Mouse (Mus musculus) E14TG2a.4 (cell line): ENCODE data around the gene Hsd17b2.

Experiments
- CTCF ChIP-seq: conservative IDR thresholded peaks from 2 replicates; pipeline ENCODE4 v1.5.1; 2014; ENCODE audit warnings: low read length
- POU5F1 ChIP-seq: IDR thresholded peaks from 2 replicates; pipeline ENCODE4 v1.6.1; 2014; ENCODE audit warnings: low read length, borderline replicate concordance

GRCm38 (mm10) chr8:117779344-117779743, 77.6 kb downstream of the Hsd17b2 start:
- TF ChIP-seq CTCF: no peak
- TF ChIP-seq POU5F1: no peak
